Mouse (Mus musculus): ENCODE results near the gene Vmn2r3.
"Not testable (repeated sequence)": the region's sequence is repeated elsewhere in the genome, so short reads cannot be mapped to it uniquely, and the experiment has no call there.

Gene Vmn2r3

DNA sequence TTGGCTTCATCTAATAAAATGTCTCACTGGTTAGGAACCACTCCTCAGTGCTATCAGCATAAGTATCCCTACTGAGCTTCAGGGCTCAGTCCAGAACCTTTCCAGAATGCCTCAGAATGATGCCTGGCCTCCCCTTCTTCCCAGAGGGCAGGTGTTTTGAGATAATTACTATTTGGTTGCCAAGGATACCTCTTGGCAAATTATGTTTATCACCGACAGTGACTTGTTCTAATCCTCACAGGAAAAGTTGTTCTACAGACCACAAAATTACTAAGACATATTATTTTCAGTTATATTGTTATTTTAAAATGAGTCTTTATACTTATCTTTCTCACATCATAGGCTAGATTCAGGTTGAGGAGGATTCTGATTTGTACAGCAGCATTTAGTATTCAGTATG is at the start of gene Vmn2r3:
Vmn2r3 (minus strand) TSS at position 101 of the 400 bp plus-strand sequence.
- DNase-seq (ENCODE audit: low read depth, low spot score), result no peak

DNA sequence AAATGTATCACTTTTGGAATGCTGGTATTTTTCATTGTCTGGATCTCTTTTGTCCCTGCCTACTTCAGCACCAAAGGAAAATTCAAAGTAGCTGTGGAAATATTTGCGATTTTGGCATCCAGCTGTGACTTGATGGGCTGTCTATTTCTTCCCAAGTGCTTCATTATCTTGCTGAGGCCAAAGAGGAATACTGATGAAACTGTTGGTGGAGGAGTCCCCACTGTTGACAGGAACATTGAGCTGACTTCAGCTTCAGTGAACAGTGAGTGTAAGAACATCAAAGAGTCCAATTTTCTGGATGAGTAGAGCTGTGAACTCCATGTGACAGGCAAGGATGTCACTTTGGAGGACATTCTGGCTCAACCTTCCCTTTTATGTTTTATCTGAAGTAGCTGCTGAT is 43.0 kb upstream of the Vmn2r3 start:
- DNase-seq (ENCODE audit: low read depth, low spot score), result peak; percentile 38

DNA sequence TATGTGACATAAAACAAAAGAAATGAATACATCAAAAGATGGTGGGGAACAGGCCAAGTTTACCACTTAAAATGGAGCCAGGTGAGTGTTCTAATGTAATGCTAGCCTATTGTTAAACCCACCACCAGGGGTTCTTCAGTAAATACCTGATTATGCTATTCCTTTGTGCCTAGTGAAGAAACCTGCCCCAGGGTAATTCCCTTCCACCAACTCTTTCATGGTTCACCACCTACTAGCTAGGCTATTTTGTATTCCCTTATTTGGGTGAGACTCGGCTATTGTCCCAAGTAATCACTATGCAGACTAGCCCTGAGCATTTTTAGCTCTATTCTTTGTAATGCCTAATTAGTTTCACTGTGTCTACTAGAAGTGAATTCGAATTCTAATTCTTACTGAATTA is 32.3 kb upstream of the Vmn2r3 start:
- peak; percentile 96 for DNase-seq (ENCODE audit: low read depth, low spot score)

DNA sequence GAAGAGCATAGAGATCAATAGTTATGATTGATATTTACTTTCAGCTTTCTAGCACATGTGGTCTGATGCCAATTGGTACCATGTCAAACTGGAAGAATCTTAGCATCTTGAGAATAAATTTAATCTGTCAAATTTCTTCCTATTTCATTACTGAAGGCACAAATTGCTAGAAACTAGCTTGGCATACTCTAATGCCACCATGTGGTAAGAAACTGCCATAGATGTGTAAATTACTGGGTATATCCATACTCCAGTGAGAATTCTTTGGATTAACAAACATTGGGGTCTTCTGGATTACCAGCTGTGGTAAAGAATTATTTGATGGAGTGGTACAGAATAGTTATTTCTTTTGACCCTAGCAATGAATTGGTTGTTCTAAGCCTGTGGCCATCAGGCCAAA is 17.3 kb upstream of the Vmn2r3 start:
- no peak for DNase-seq (ENCODE audit: low read depth, low spot score)

DNA sequence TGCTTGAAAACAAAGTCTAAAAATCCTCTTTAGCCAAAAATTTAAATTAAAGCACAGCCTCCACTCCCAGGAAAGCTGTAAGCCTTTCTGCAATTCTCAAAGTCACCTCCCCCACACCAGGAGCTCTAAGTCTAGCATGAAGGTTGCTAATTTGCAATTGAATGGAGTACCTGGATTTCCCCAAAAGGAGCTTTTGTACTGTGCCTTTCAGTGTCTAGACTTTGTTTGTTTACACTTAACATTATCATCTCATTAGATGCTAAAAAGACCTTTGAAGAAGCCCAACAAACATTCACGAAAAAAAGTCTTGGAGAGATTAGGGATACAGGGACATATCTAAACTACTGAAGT is 23.8 kb downstream of the Vmn2r3 start:
- DNase-seq (ENCODE audit: low read depth, low spot score), result peak; percentile 84

DNA sequence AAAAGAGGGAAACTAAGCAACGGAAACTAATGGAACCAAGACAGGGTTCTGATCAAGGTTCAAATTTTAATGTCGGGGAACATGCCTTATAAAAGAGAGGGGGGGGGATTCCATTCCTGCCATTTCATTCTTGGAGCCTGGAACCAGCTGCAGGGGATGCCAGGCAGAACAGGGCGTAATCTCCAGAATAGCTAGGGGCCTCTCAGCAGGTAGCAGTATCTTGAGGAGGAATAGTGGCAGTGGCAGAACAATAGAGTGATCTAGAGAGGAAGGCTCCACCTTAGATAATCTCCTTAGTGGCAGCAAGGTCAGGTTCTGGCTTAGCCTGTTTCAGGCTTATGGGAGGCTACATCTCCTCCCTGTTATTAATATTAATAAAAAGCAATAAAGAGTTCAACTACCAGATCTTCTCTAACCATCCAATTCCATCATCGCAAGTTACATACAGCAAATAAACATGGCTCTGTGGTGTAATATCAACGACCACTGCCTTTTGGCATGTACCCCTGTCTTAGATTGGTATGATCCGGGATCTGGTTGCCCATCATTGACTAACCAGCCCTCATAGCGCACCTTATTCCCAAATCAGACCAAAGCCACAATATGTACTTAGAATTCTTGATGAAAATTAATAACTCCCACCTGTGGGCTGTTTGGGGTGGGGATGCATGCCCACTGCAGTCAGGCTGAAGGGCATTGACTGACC is 24.3 kb downstream of the Vmn2r3 start:
- peak; percentile 75 for DNase-seq (ENCODE audit: low read depth, low spot score)

DNA sequence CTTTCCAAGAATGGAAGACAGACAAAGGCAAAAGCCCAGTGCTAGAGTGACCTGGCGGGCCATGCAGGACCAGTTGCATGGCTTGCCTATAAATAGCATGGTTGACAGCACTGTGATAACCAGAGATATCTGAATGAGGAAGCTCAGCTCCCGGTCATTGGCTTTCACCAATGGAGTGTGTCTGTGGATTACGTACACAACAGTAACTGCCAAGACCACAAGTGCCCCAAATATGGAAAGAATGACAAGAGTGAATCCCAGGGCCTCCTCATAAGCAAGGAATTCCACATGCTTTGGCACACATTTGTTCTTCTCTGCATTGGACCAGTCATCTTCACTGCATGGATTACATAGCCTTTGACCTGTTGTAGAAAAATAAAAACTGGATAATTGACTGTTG is 29.9 kb downstream of the Vmn2r3 start:
- no peak for DNase-seq (ENCODE audit: low read depth, low spot score)

DNA sequence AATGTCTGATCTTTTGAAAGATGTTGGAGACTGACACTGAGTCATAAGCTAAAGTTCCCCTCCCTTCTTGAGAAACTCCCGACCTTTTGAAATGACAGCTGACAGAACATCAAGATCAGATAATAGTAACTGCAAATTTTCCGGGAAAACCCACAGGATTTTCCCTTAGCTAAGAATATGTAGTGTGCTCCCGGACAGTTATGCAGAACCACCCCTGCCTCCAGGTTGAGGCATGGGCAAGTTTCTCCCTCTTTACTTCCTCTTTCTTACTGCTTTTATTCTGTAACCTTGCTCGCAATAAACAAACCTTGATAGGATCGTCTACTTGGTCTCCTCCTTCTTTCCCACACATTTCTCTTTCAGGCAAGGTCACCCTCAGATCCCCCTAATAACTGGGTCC is 37.9 kb downstream of the Vmn2r3 start:
- DNase-seq (ENCODE audit: low read depth, low spot score), result no peak

DNA sequence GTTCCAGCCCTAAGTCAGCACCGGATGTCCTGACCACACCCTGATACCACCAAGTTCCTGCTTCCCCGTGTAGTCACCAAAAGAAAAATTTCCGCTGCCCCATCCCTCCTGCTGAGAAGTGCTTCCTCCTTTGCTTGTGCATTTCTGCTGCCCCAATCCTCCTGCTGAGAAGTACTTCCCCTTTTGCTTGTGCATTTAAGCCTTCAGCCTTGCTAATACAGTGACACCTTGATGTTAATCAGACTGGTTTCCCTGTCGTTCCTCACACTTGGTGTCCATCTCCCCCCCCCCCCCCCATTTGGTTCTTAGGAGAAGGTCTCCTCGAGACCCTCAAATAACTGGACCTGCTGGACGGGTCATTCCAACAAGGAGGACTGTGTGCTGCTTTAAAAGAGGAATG is 39.0 kb downstream of the Vmn2r3 start:
- DNase-seq (ENCODE audit: low read depth, low spot score), result not testable (repeated sequence)

DNA sequence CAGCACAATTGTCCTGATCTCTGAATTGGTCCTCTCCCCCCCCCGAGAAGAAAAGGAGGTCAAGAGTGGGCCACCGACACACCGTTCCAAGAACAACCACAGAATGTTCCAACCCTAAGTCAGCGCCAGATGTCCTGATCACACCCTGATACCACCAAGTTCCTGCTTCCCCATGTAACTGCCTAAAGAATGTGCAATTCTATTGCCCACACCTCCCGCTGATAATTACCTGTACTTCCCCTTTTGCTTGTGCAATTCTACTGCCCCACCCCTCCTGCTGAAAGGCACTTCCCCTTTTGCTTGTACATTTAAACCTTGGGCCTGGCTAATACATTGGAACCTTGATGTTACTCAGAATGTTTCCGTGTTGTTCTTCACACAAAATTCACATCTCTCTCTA is 54.0 kb downstream of the Vmn2r3 start:
- DNase-seq (ENCODE audit: low read depth, low spot score), result peak; percentile 19

DNA sequence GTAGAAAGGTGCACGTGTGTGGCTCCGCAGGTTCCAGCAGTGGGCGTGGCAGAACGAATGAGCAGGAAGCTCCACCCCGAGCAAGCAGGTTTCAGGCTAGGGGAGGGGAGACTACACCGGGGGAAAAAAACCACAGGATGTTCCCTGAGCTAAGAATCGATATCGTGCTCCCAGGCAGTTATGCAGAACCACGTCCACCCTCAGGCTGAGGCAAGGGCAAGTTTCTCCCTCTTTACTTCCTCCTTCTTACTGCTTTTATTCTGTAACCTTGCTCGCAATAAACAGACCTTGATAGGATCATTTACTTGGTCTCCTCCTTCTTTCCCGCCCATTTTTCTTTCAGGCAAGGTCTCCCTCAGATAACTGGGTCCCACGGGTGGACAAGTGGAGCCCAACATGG is 55.9 kb downstream of the Vmn2r3 start:
- DNase-seq (ENCODE audit: low read depth, low spot score), result peak; percentile 9

DNA sequence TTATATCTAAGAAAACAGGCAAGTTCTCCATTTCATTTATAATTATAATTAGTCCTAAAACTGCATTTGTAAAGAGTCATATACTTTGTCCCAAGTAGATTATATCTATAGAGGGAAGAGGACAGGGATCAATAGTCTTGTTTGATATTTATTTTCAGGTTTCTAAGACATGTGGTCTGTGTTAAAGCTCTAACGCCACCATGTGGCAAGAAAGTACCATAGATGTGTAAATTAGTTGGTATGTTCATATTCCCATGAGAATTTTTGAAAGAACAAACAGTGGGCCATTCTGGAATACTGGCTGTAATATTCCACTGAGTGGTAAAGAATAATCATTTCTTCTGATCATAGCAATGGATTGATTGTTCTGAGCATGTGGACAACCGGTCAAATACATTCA is 62.3 kb downstream of the Vmn2r3 start:
- no peak for DNase-seq (ENCODE audit: low read depth, low spot score)
